Mouse (Mus musculus): ENCODE data around the gene Dbx1.

Gene Dbx1

GRCm38 (mm10) chr7:49636491-49637115, at the start of gene Dbx1:
Gene Dbx1, minus strand, starts transcription at chr7:49636849.
- in situ Hi-C loops (cut with MboI; ENCODE audit: low pct_unique_long_range_greater_than_20kb in 1 of 2, low sequenced_read_pairs in 2 of 2, unreplicated experiment in 1 of 2): no loop called here

GRCm38 (mm10) chr7:49678826-49679377, 42.3 kb upstream of the Dbx1 start:
- in situ Hi-C loops (cut with MboI; ENCODE audit: low pct_unique_long_range_greater_than_20kb in 1 of 2, low sequenced_read_pairs in 2 of 2, unreplicated experiment in 1 of 2): no loop called here

GRCm38 (mm10) chr7:49678100-49678825, 41.6 kb upstream of the Dbx1 start:
- in situ Hi-C loops (cut with MboI; ENCODE audit: low pct_unique_long_range_greater_than_20kb in 1 of 2, low sequenced_read_pairs in 2 of 2, unreplicated experiment in 1 of 2): no loop called here

- in situ Hi-C loops (cut with MboI; ENCODE audit: low pct_unique_long_range_greater_than_20kb in 1 of 2, low sequenced_read_pairs in 2 of 2, unreplicated experiment in 1 of 2): no loop called here
Observed at GRCm38 (mm10) chr7:49677166-49677565, 40.5 kb upstream of the Dbx1 start.

GRCm38 (mm10) chr7:49676627-49677026, 40.0 kb upstream of the Dbx1 start:
- in situ Hi-C loops (cut with MboI; ENCODE audit: low pct_unique_long_range_greater_than_20kb in 1 of 2, low sequenced_read_pairs in 2 of 2, unreplicated experiment in 1 of 2): no loop called here

- in situ Hi-C loops (cut with MboI; ENCODE audit: low pct_unique_long_range_greater_than_20kb in 1 of 2, low sequenced_read_pairs in 2 of 2, unreplicated experiment in 1 of 2): no loop called here
Observed at GRCm38 (mm10) chr7:49668260-49668857, 31.7 kb upstream of the Dbx1 start.

GRCm38 (mm10) chr7:49663575-49663974, 26.9 kb upstream of the Dbx1 start:
- in situ Hi-C loops (cut with MboI; ENCODE audit: low pct_unique_long_range_greater_than_20kb in 1 of 2, low sequenced_read_pairs in 2 of 2, unreplicated experiment in 1 of 2): no loop called here

GRCm38 (mm10) chr7:49662492-49663026, 25.9 kb upstream of the Dbx1 start:
- in situ Hi-C loops (cut with MboI; ENCODE audit: low pct_unique_long_range_greater_than_20kb in 1 of 2, low sequenced_read_pairs in 2 of 2, unreplicated experiment in 1 of 2): no loop called here

GRCm38 (mm10) chr7:49661811-49662491, 25.3 kb upstream of the Dbx1 start:
- in situ Hi-C loops (cut with MboI; ENCODE audit: low pct_unique_long_range_greater_than_20kb in 1 of 2, low sequenced_read_pairs in 2 of 2, unreplicated experiment in 1 of 2): no loop called here

- in situ Hi-C loops (cut with MboI; ENCODE audit: low pct_unique_long_range_greater_than_20kb in 1 of 2, low sequenced_read_pairs in 2 of 2, unreplicated experiment in 1 of 2): no loop called here
Observed at GRCm38 (mm10) chr7:49640709-49641305, 4.2 kb upstream of the Dbx1 start.

GRCm38 (mm10) chr7:49639864-49640708, 3.4 kb upstream of the Dbx1 start:
- in situ Hi-C loops (cut with MboI; ENCODE audit: low pct_unique_long_range_greater_than_20kb in 1 of 2, low sequenced_read_pairs in 2 of 2, unreplicated experiment in 1 of 2): no loop called here

- in situ Hi-C loops (cut with MboI; ENCODE audit: low pct_unique_long_range_greater_than_20kb in 1 of 2, low sequenced_read_pairs in 2 of 2, unreplicated experiment in 1 of 2): no loop called here
Observed at GRCm38 (mm10) chr7:49638941-49639776, 2.5 kb upstream of the Dbx1 start.

- in situ Hi-C loops (cut with MboI; ENCODE audit: low pct_unique_long_range_greater_than_20kb in 1 of 2, low sequenced_read_pairs in 2 of 2, unreplicated experiment in 1 of 2): no loop called here
Observed at GRCm38 (mm10) chr7:49637851-49638663, 1.4 kb upstream of the Dbx1 start.

GRCm38 (mm10) chr7:49637281-49637680, 632 bp upstream of the Dbx1 start:
- in situ Hi-C loops (cut with MboI; ENCODE audit: low pct_unique_long_range_greater_than_20kb in 1 of 2, low sequenced_read_pairs in 2 of 2, unreplicated experiment in 1 of 2): no loop called here

- in situ Hi-C loops (cut with MboI; ENCODE audit: low pct_unique_long_range_greater_than_20kb in 1 of 2, low sequenced_read_pairs in 2 of 2, unreplicated experiment in 1 of 2): no loop called here
Observed at GRCm38 (mm10) chr7:49635971-49636370, 678 bp downstream of the Dbx1 start.

GRCm38 (mm10) chr7:49635074-49635621, 1.5 kb downstream of the Dbx1 start:
- in situ Hi-C loops (cut with MboI; ENCODE audit: low pct_unique_long_range_greater_than_20kb in 1 of 2, low sequenced_read_pairs in 2 of 2, unreplicated experiment in 1 of 2): no loop called here

Measured in mouse embryonic stem cell (cell line).